Mouse (Mus musculus): ENCODE results near the gene 4933412E24Rik. TPM values are rescaled to one million over a fixed set of nuclear protein-coding genes. Genes with fewer than 3 reads are reported as not detected.

The 4933412E24Rik gene
- not detected for polyA plus RNA-seq (2014; fragmentation: Illumina TruSeq; extraction: RNeasy Lipid Tissue Mini Kit (QIAGEN cat#74804); ENCODE audit: low read depth, low replicate concordance)

DNA sequence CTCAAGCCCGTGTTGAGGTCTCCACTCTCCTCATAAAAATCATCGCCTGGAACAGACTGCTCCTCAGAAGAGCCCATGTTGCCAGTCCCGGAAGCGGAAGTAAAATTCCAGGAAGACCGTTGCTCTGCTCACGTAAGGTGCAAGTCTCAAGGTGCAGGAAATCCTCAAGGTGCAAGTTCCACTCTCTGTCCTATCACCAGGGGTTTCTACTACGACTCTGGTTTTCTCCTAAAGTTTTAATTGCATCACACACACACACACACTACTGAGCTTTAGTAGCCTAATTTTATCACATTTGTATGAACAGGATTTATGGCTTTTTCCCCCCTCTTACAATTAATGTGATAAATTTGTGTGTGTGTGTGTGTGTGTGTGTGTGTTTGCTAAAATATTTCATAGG lies at the start of gene 4933412E24Rik:
TSS of gene 4933412E24Rik (minus strand) at position 101 of the 400 bp plus-strand sequence.

Measured in adrenal gland, adult 10 weeks (tissue).